Mouse (Mus musculus) cerebellum, adult 2 months (tissue): Measurements from ENCODE around the gene Fam136a.

Source experiments
- CTCF ChIP-seq: fragments of 200-500 bp; IDR thresholded peaks from 2 replicates; pipeline ENCODE4 v1.5.1; 2011; ENCODE audit warnings: low read depth, mild to moderate bottlenecking, control low read depth, low read length, moderate library complexity, borderline replicate concordance; ENCODE audit not compliant: insufficient read depth
- POLR2A ChIP-seq: fragments of 200-500 bp; IDR thresholded peaks from 2 replicates; pipeline ENCODE4 v1.6.1; 2011; ENCODE audit warnings: low read length, control low read depth, borderline replicate concordance; ENCODE audit not compliant: insufficient read depth

DNA sequence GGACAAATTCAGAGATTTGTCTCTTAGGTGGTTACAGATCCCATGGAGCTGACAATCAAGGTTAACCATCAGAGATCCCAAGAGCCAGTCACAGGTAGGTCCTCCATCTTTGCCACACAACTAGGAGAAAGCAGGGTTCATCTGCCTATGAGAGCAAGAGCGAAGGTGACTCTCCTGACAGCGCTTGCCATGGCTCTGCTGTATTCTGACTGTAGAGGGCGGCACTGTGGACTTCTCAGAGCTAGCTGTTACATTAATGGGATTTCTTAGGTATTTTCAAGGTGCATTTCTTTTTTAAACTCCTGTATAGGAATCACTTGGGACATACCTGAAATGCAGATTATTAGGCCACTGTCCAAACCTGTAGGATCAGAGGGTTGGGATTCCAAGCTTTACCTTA is 10.5 kb upstream of the Fam136a start:
- TF ChIP-seq CTCF (0 out of 2 replicates have a peak, but pooled peaks have one; percentile 5), POLR2A (no peak)
